Mouse (Mus musculus) stomach, postnatal 0 days (tissue): Measurements from ENCODE around the gene Dnajb8.

Experiments used
- CTCF ChIP-seq: IDR thresholded peaks from 2 replicates; pipeline ENCODE4 v1.5.1; 2016; ENCODE audit warnings: antibody characterized with exemption, low read depth, mild to moderate bottlenecking, moderate library complexity
- EP300 ChIP-seq: optimal IDR thresholded peaks from 2 replicates; pipeline ENCODE3; 2016; ENCODE audit warnings: antibody characterized with exemption

DNA sequence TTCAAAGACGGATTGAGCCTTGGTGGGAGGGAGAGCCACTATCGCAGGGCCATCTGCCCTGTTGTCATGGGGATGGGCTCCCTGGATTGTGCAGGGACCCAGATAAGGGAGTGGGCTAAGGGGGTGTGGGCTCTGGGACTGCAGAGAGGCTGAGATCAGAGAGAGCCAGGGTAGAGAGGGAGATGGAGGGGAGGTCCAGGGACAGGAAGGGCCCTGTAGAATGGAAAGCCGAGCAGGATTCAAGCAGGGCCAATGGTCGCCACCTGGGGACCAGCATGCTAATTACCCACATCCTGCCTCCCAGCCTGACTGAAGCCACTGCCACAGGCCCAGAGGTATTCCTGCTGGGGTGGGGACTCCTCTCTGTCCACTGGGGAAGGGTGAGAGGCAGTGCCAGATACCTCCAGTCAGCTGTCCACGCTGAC is 4.5 kb downstream of the Dnajb8 start:
- no peak for TF ChIP-seq CTCF
- no peak for TF ChIP-seq EP300
